Mouse (Mus musculus) heart, postnatal 10 days (tissue): ENCODE results near the gene Fer1l5. TPM values are rescaled to one million over a fixed set of nuclear protein-coding genes. Genes with fewer than 3 reads are reported as not detected.

Source experiments
- DNase-seq, 2 experiments: peaks; one replicate each; pipeline ENCODE4 v3.0.0; 2021
- intact Hi-C: fragments of 180-260 bp; cut with DNase I; formaldehyde crosslinking; loops from one replicate; pipeline ENCODE4 v1.15.1; 2025
- microRNA-seq, 2 experiments: library from miRNA; unstranded; fragments of <30 nt; microRNA quantifications; one replicate each; pipeline ENCODE4 v1.2.0; 2022
- total RNA-seq, 2 experiments: library from RNA; stranded (reverse); gene quantifications; 2 replicates each; pipeline ENCODE4 v1.2.3; 2021

The Fer1l5 gene
- total RNA-seq, 2 experiments from 2014 or later, result not detected

DNA sequence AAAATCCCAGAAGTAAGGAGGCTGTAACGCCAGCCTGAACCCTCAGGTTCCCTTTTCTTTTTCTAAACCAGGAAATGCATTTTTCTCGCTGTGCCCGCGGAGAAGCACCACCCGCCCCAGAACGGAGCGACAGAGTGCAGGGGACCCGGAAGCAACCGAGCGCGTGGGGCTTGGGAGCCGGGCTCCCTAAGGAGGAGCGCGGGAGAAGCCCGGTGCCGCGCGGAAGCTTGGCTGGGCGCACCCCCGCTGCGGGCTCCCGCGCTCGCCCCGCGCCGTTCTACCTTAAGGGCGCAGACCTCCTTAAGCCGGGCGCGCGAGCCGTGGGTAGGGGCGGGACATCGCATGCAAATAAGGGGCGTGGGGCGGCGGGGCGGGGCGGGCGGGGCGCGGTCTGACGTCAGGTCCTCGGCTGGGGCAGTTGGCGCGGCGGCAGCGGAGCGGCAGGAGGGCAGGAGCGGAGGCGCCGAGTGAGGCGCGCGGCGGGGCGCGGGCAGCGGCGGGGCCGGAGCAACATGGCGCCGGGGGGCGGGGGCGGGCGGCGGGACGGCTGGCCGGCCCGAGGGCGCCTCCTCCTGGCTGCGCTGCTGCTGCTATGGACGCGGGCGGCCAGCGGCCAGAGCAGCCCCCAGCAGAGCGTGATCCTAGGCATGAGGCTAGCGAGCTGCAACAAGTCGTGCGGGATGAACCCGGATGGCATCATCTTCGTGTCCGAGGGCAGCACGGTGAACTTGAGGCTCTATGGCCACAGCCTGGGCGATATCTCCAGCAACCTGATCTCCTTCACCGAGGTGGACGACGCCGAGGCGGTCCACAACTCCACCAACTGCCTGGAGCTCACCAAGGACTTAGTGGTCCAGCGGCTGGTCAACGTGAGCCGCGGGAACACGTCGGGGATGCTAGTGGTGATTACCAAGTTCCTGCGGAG lies 99.4 kb downstream of the Fer1l5 start, which contains the start of gene Cnnm4:
TSS of gene Cnnm4 (plus strand) at position 440 of the 925 bp plus-strand sequence.
- intact Hi-C loops, result loop anchor here (1.0 to 2.0 kb wide), 4 partner anchors 21 to 163 kb away; partner anchors contain the start of genes Kansl3 and Lman2l
- DNase-seq, result peak; percentile 89 to 92

Small RNA genes lying within 50 kb of the gene (microRNA-seq; reads per million reads assigned to microRNA genes)
- gene Mir6898, result 0 to 0.24 reads per million in 2 experiments

Other genes with a start within 250 kb of the Fer1l5 start
- 10 to 100 TPM; 32.5 to 35.8 TPM for gene Uggt1, start 127.6 kb upstream of the Fer1l5 start, total RNA-seq
- gene Neurl3, start 97.6 kb upstream of the Fer1l5 start, total RNA-seq, result 1 to 10 TPM; 3.2 to 6.1 TPM
- gene Arid5a, start 64.6 kb upstream of the Fer1l5 start, total RNA-seq, result 10 to 100 TPM; 13.8 to 15.2 TPM
- gene Kansl3, start 3.1 kb upstream of the Fer1l5 start, total RNA-seq, result 10 to 100 TPM; 63.2 to 66.8 TPM
- 10 to 100 TPM; 17.3 to 23.8 TPM for gene Lman2l, start 73.0 kb downstream of the Fer1l5 start, total RNA-seq
- gene Cnnm4, start 99.3 kb downstream of the Fer1l5 start, total RNA-seq, result 1 to 10 TPM; 3.5 to 4.1 TPM
- 10 to 100 TPM; 15.3 to 18.3 TPM for gene Cnnm3, start 139.6 kb downstream of the Fer1l5 start, total RNA-seq
- gene Ankrd23, start 164.6 kb downstream of the Fer1l5 start, total RNA-seq, result 100 to 1,000 TPM; 189 to 244 TPM
- gene Gm42417, start 167.1 kb downstream of the Fer1l5 start, total RNA-seq, result 100 to 1,000 TPM in 1 of 2 experiments, 10 to 100 TPM in 1; 90.6 to 123 TPM
- 10 to 100 TPM; 12.9 to 14.1 TPM for gene Ankrd39, start 175.2 kb downstream of the Fer1l5 start, total RNA-seq
- 10 to 100 TPM; 24.4 to 25.0 TPM for gene Sema4c, start 186.1 kb downstream of the Fer1l5 start, total RNA-seq